Mouse (Mus musculus): Measurements from ENCODE around the gene Brca2. TPM values are rescaled to one million over a fixed set of nuclear protein-coding genes. Genes with fewer than 3 reads are reported as not detected.
A peak's percentile ranks its signal among the peaks of the same experiment; 100 is the strongest.

Brca2 gene
- polyA plus RNA-seq, 1 experiment from 2014 or later: 11.9 TPM

DNA sequence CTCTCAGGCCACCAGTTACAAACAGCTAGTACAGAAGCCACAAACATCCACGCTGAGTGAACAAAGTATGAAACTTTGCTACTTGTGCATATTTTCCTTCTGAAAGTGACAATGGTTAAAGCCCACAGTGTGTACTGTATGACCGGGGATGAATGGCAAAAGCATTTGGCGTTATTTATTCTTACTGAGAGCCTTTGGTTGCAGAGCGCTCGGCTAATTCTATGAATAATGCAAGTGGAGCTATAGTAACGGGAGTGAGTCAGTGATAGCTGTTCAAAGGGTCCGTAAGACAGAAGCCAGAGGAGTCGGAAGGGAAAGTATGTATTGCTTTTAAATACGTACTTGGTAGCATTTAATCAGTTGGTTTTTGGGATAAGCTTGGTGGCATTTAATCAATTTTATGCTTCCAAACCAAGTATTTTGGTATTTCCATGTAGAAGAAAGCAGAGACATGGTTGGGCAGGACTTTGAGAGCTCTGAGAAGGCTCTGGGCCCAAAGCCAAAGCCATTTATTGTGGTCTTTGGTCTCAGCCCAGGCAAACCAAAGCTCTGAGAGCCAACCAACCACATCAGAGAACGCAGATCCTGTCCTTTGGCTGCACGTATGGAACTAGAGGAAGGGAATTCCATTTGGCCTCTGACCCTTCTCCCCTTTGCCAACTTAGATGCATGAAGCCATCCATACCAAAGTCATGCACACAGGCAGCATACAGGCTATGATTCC is 48.2 kb downstream of the Brca2 start:
- no peak overlapping the region for H3K4me2 ChIP-seq

DNA sequence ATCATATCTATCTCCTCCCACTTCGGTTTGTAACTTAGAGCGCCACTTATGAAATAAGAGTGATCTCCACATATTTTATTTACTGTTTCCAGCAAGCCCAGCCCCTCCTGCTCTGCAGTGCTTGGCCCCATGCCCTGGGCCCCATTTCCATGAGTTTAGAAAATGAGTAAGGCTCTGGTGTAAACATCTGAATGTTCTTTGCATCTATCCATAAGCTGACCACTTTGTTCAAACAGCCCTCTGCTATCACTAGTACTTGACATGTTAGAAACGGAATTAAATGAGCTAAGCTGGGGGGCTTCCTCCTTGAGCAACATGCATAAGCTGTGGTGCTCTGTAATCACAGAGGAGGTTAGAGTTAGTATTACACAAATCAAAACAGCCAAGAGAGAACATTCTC is 52.0 kb downstream of the Brca2 start:
- H3K9ac ChIP-seq: no peak overlapping the region
- no peak overlapping the region for H3K4me2 ChIP-seq
- H3K9me3 ChIP-seq: no peaks in the 10 kb centered on the region
- H3K27ac ChIP-seq: no peak overlapping the region
- ATAC-seq (replicated peaks): no peak
- H3K4me3 ChIP-seq: no peak overlapping the region
- WGBS: 90% methylated on average over 3 of the region's 3 CpGs
- H3K27me3 ChIP-seq (replicated peaks): no peaks in the 10 kb centered on the region
- peaks cover 4% of the 10 kb centered on the region; the same call in 1 of the 2 replicates for H3K36me3 ChIP-seq (replicated peaks)
- no peaks in the 10 kb centered on the region for H3K4me1 ChIP-seq

More for the DNA sequence above, 48.2 kb downstream of the Brca2 start:
- H3K9ac ChIP-seq: no peak overlapping the region
- no peaks in the 10 kb centered on the region for H3K4me1 ChIP-seq
- no peak for ATAC-seq (replicated peaks)
- H3K27me3 ChIP-seq (replicated peaks): no peaks in the 10 kb centered on the region
- 67% methylated on average over 11 of the region's 11 CpGs for WGBS
- H3K27ac ChIP-seq: no peak overlapping the region
- H3K4me3 ChIP-seq: no peak overlapping the region
- no peaks in the 10 kb centered on the region for H3K9me3 ChIP-seq
- peaks cover 10% of the 10 kb centered on the region; the same call in 1 of the 2 replicates for H3K36me3 ChIP-seq (replicated peaks)

DNA sequence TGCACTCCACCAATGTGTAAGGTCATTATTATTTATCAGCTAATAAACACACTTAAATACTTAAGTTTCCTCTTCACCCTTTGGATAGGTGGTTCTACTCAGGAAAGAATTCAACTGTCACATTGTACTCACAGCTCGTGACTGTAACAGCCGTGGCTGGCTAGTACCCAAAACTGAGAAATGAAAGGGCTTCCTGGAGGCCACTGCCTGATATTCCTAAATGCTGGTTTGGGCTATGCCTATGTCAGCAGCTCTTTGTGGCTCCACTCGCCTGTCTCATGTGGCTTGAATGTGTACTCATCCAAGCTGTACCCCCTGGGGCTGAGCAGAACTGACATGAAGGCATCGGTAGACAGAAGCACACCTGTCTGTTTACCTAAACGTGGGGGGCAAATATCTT is 52.5 kb downstream of the Brca2 start:
- WGBS: 78% methylated on average over 5 of the region's 5 CpGs

DNA sequence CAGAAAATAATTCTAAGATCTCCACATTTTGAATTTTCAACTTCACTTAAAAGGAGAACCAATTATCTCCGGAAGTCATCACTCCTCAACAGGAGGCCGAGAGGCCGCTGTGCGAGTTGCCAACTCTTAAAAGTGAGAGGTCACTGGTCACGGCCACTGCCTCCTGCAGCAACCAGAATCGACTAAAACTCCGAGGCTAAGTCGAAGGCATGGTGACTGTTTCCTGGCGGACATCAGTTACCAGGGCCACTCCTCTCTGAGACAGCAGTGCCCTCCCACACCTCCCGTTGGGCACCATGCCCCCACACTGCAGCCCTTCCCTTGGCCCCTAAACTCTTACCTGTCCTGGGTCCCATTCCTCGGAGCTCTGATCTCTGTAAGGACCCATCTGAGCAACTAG is 54.4 kb downstream of the Brca2 start:
- Histone ChIP-seq H3K4me3 (no peak overlapping the region), H3K4me2 (no peak overlapping the region), H3K4me1 (no peaks in the 10 kb centered on the region), H3K36me3 (replicated peaks) (peaks cover 4% of the 10 kb centered on the region; the same call in 1 of the 2 replicates), H3K27me3 (replicated peaks) (no peaks in the 10 kb centered on the region), H3K9ac (no peak overlapping the region), H3K9me3 (no peaks in the 10 kb centered on the region), H3K27ac (no peak overlapping the region)
- 81% methylated on average over 11 of the region's 11 CpGs for WGBS
- ATAC-seq (replicated peaks): no peak

More for the DNA sequence above, 52.5 kb downstream of the Brca2 start:
- peaks cover 4% of the 10 kb centered on the region; the same call in 1 of the 2 replicates for H3K36me3 ChIP-seq (replicated peaks)
- H3K4me1 ChIP-seq: no peaks in the 10 kb centered on the region
- no peak for ATAC-seq (replicated peaks)
- H3K4me3 ChIP-seq: no peak overlapping the region
- H3K4me2 ChIP-seq: no peak overlapping the region
- no peak overlapping the region for H3K9ac ChIP-seq
- no peaks in the 10 kb centered on the region for H3K9me3 ChIP-seq
- H3K27ac ChIP-seq: no peak overlapping the region
- no peaks in the 10 kb centered on the region for H3K27me3 ChIP-seq (replicated peaks)

DNA sequence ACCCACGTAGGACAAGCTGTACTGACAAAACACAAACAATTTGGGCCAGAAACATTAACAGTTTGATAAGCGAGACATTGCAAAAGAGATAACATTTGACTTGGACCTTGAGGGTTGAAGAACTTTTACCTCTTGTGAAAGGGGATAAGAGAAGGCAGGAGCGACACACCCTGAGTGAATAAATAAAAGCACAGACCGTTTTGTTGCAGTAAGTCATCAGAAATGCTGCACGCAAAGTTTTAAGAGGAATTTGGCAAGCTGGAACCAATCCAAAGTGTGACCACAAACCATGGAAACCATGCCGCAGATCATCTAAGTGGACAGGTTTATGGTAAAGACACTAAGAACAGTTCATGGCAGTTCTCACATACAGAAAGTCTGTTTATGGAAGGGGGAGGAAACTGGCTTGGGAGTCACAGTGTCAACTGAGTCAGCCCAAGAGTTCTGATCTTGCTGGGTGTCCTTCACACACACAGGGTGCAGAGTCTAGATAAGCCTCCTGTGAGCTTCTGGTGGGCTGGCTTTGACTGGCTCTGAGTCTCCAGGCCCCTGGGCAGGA is 56.3 kb downstream of the Brca2 start:
- Histone ChIP-seq H3K9me3 (no peaks in the 10 kb centered on the region), H3K27ac (no peak overlapping the region), H3K36me3 (replicated peaks) (0 out of 2 replicates have a peak, but pooled peaks cover 4% of the 10 kb centered on the region), H3K4me2 (no peak overlapping the region), H3K4me3 (no peak overlapping the region), H3K27me3 (replicated peaks) (no peaks in the 10 kb centered on the region), H3K4me1 (no peaks in the 10 kb centered on the region), H3K9ac (no peak overlapping the region)
- 83% methylated on average over 6 of the region's 6 CpGs for WGBS
- ATAC-seq (replicated peaks): no peak

DNA sequence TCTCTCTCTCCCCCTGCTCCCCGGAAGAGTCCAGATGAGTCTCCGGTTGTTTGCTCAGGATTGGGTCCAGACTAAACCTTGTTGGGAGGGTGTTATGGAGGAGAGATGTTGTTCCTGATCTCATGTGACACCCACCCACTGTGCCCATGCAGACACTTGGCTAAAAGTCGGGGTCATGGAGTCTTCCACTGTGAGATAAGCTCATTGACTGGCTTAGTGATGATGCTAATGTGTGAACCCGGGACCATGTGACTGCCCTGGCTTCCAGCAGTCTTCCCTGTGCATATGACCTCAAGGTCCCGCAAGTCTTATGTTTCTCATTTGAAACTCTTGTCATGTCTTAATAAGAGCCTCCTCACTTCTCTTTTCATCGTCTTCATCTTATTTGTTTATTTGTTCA is 58.8 kb downstream of the Brca2 start:
- ATAC-seq (replicated peaks): no peak
- H3K27ac ChIP-seq: no peak overlapping the region
- no peak overlapping the region for H3K4me2 ChIP-seq
- no peak overlapping the region for H3K9ac ChIP-seq
- no peaks in the 10 kb centered on the region for H3K9me3 ChIP-seq
- WGBS: 62% methylated on average over 6 of the region's 6 CpGs
- H3K4me3 ChIP-seq: no peak overlapping the region
- H3K36me3 ChIP-seq (replicated peaks): no peaks in the 10 kb centered on the region
- H3K4me1 ChIP-seq: no peaks in the 10 kb centered on the region
- H3K27me3 ChIP-seq (replicated peaks): no peaks in the 10 kb centered on the region

DNA sequence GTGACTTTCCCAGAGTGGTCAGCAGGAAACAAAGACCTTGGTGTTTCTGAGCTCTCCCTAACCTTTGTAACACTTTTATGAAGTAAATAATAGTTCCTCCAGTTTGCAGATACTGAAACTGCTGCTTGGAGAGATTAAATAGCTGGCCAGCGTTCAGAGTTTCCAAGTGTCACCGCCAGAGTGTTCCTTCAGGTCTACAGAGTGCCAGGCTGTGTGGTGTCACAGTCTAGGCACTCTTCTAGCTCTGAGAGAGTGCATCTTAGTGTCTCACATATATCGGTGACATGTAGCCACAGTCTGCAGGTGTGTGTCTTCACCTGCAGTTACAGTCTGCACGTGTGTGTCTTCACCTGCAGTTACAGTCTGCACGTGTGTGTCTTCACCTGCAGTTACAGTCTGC is 60.8 kb downstream of the Brca2 start:
- WGBS: 81% methylated on average over 5 of the region's 5 CpGs
- no peak for ATAC-seq (replicated peaks)

DNA sequence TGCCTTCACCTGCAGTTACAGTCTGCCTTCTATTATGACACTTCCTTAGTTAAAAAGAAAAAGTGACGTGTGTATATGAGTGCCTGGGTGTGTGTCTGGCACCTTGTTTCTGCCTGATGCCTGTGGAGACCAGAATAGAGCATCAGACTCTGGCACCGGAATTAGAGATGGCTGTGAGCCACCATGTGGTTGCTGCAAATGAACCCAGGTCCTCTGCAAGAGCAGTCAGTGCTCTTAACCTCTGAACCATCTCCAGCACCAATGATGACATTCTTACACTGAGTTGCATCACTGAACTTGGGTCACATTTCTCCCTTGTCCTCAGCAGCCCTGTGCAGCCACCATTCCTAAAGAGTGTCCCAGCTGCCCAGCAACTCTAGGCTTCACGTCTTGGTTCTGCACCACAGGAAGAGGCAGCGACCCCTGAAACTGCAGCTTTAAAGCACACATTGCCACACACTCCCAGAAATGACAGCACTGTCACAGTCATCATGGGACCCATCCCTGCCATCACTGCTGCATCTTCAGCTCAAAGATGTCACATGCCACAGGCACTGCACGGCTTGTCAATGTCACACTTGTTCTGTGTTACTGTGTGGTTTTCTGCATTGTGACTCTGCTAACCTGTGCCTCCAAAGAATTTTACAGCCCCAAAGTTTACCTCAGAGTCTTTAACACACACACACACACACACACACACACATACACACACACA is 61.3 kb downstream of the Brca2 start:
- ATAC-seq (replicated peaks): no peak
- Histone ChIP-seq H3K9me3 (no peaks in the 10 kb centered on the region), H3K4me1 (no peaks in the 10 kb centered on the region), H3K27ac (no peak overlapping the region), H3K27me3 (replicated peaks) (no peaks in the 10 kb centered on the region), H3K9ac (no peak overlapping the region), H3K4me2 (no peak overlapping the region), H3K36me3 (replicated peaks) (no peaks in the 10 kb centered on the region), H3K4me3 (no peak overlapping the region)
- 68% methylated on average over 5 of the region's 5 CpGs for WGBS

More for the DNA sequence above, 60.8 kb downstream of the Brca2 start:
- H3K9ac ChIP-seq: no peak overlapping the region
- H3K27me3 ChIP-seq (replicated peaks): no peaks in the 10 kb centered on the region
- no peaks in the 10 kb centered on the region for H3K4me1 ChIP-seq
- no peaks in the 10 kb centered on the region for H3K9me3 ChIP-seq
- H3K36me3 ChIP-seq (replicated peaks): no peaks in the 10 kb centered on the region
- no peak overlapping the region for H3K27ac ChIP-seq
- H3K4me2 ChIP-seq: no peak overlapping the region
- H3K4me3 ChIP-seq: no peak overlapping the region

DNA sequence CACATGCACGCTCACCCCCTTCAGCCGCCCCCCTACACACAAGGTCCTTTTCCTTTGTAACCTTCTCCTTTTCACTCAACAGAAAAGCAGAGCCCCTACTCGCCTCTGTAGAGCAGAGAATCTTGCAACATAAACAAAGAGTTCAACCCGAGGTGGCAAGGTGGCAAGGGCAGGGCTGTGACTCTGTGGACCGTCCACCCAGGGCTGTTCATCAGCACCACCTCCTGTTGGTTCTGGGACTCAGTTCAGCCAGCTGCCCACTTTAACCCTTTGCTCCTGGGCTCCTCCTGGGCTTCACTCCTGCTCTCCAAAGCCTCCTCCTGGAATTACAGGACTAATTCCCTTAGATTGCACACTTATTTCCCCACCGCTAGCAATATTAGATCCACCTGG is 61.9 kb downstream of the Brca2 start:
- no peak for ATAC-seq (replicated peaks)
- no peaks in the 10 kb centered on the region for H3K9me3 ChIP-seq
- H3K36me3 ChIP-seq (replicated peaks): no peaks in the 10 kb centered on the region
- H3K27ac ChIP-seq: no peak overlapping the region
- no peak overlapping the region for H3K4me2 ChIP-seq
- no peak overlapping the region for H3K9ac ChIP-seq
- no peak overlapping the region for H3K4me3 ChIP-seq
- H3K4me1 ChIP-seq: no peaks in the 10 kb centered on the region
- no peaks in the 10 kb centered on the region for H3K27me3 ChIP-seq (replicated peaks)
- WGBS: 65% methylated on average over 6 of the region's 6 CpGs

DNA sequence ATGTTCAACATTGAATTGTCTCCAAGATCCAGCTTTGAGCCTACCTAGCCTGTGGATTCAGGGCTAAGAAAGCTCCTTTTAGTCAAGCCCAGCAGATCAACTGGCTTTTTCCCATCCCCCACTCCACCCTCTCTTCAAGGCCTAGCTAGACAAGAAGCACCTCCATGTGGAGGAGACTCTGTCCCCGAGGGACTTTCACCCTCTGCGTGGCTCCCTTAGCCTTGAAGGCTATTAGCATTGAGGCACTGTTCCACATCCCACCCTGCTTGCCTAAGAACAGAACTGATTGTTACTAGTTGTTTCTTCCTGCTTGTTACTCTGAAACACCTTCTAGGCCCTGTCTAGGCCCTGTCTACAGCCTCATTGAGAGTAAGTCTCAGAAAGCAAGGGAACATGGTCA is 67.5 kb downstream of the Brca2 start:
- Histone ChIP-seq H3K27ac (no peak overlapping the region), H3K9ac (no peak overlapping the region), H3K4me2 (no peak overlapping the region), H3K4me1 (peaks cover 17% of the 10 kb centered on the region), H3K36me3 (replicated peaks) (no peaks in the 10 kb centered on the region), H3K4me3 (no peak overlapping the region), H3K27me3 (replicated peaks) (no peaks in the 10 kb centered on the region; the same call in 1 of the 2 replicates), H3K9me3 (no peaks in the 10 kb centered on the region)
- 84% methylated on average over 2 of the region's 2 CpGs for WGBS
- ATAC-seq (replicated peaks): no peak

DNA sequence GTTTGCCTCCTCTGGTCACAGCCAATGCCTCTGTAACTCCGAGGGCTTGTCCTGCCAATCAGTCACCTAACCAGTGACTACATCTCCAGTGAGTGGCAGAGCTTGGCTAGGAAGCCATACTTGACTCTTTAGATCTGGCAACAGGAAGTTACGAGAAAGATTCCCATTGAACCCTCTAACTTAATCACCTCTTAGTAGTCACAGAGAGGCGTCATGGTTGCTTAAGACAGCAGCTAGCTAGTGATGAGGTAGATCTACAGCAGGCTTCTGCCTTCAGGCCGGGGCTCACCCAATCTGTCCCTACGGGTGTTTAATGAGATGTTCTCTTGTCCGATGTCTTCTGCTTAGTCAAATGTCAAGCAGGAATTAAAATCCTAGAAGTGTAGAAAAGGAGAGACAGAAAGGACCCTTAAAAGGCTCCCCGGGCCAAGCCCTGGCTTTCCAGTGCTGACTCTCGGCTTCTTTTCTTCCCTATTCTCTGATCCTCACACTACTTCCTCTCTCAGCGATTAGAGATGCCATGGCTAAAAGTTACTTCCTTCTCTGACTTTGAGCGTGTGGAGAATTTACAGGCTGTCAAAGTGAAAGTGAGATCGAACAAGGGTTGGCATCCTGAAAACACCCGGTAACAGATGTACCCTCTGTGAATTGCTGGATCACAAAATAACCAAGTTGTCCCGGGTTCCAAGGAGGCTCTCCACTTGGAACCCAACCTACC is 69.9 kb downstream of the Brca2 start:
- no peak overlapping the region for H3K9ac ChIP-seq

More for the DNA sequence above, 69.9 kb downstream of the Brca2 start:
- Histone ChIP-seq H3K4me2 (peak overlapping the region; percentile 99), H3K4me1 (peaks cover 18% of the 10 kb centered on the region), H3K27me3 (replicated peaks) (peaks cover 4% of the 10 kb centered on the region; the same call in 1 of the 2 replicates), H3K36me3 (replicated peaks) (no peaks in the 10 kb centered on the region), H3K9me3 (no peaks in the 10 kb centered on the region), H3K27ac (no peak overlapping the region), H3K4me3 (peak overlapping the region; percentile 93)
- ATAC-seq (replicated peaks): no peak
- WGBS: 75% methylated on average over 13 of the region's 13 CpGs
